Mouse (Mus musculus) heart, embryonic 15.5 days (tissue): ENCODE measurements around the gene Tbx21. TPM values are rescaled to one million over a fixed set of nuclear protein-coding genes. Genes with fewer than 3 reads are reported as not detected.
A peak's percentile ranks its signal among the peaks of the same experiment; 100 is the strongest.

Experiments used
- ATAC-seq: fragments of 200-750 bp; cut with Nextera tagmentation; replicated peaks from 2 replicates; pipeline ENCODE4 v1.8.0; 2017; ENCODE audit warnings: low read depth, moderate TSS enrichment; ENCODE audit not compliant: insufficient number of reproducible peaks, insufficient read depth, low FRiP score
- H3K27ac ChIP-seq: fragments of 300-500 bp; sonication (generic); 2 replicates; pipeline ENCODE4 v1.5.1; 2015; ENCODE audit warnings: mild to moderate bottlenecking, inconsistent platforms
- H3K27me3 ChIP-seq: fragments of 300-500 bp; sonication (generic); 2 replicates; pipeline ENCODE4 v1.6.1; 2015; ENCODE audit warnings: inconsistent platforms
- H3K36me3 ChIP-seq: fragments of 300-500 bp; sonication (generic); 2 replicates; pipeline ENCODE4 v1.6.1; 2015; ENCODE audit warnings: mild to moderate bottlenecking, inconsistent platforms
- H3K4me1 ChIP-seq: fragments of 300-500 bp; sonication (generic); replicated peaks from 2 replicates; pipeline ENCODE4 v1.6.1; 2015; ENCODE audit warnings: inconsistent platforms
- H3K4me2 ChIP-seq: fragments of 300-500 bp; sonication (generic); 2 replicates; pipeline ENCODE4 v1.6.1; 2015; ENCODE audit warnings: inconsistent platforms, mild to moderate bottlenecking, moderate library complexity
- H3K4me3 ChIP-seq: fragments of 300-500 bp; sonication (generic); 2 replicates; pipeline ENCODE4 v1.5.1; 2015; ENCODE audit warnings: mild to moderate bottlenecking, inconsistent platforms
- H3K9ac ChIP-seq: fragments of 300-500 bp; sonication (generic); 2 replicates; pipeline ENCODE4 v1.6.1; 2015; ENCODE audit warnings: mild to moderate bottlenecking, inconsistent platforms
- H3K9me3 ChIP-seq: fragments of 300-500 bp; sonication (generic); replicated peaks from 2 replicates; pipeline ENCODE4 v1.6.1; 2016; ENCODE audit warnings: inconsistent platforms
- WGBS: fragments of 180-500 bp; shearing (Covaris S2); methylation state at CpG from one replicate; pipeline ENCODE4 v1.1.7; 2015; ENCODE audit warnings: mixed read lengths; 5-methylcytosine and 5-hydroxymethylcytosine counted together
- polyA plus RNA-seq: library from polyadenylated mRNA; unstranded; fragments of >200 nt; fragmentation: Nextera tagmentation; extraction: Ambion mirVana; gene quantifications from 2 replicates; pipeline ENCODE4 v1.2.1, GENCODE M21; 2015

The Tbx21 gene
- polyA plus RNA-seq, 1 experiment from 2014 or later: 0.05 TPM

DNA sequence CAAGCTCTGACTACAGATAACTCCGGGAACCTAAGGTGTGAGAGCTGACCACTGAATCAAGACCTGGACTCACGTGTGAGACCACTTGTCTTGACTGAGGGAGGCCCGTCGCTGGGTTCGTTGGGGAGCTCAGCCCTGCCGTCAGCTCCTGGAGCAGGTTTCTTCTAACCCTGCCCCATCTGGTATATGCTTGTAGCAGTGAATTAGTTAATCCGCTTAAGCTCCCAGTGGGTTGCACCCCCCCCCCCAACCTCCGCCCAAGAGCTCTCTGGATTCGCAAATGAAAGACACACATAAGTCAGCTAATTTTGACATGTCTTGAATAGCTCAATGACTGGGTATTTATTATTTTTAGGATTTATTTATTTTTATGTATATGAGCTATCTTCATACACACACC is 34.8 kb downstream of the Tbx21 start:
- H3K27me3 ChIP-seq: peaks cover 24% of the 10 kb centered on the region
- no peaks in the 10 kb centered on the region for H3K9me3 ChIP-seq
- WGBS: 24% methylated on average over 9 of the region's 9 CpGs
- H3K4me1 ChIP-seq: peaks cover 8% of the 10 kb centered on the region
- H3K27ac ChIP-seq: no peak overlapping the region
- H3K4me2 ChIP-seq: no peak overlapping the region
- ATAC-seq: no peak
- no peak overlapping the region for H3K9ac ChIP-seq
- no peak overlapping the region for H3K4me3 ChIP-seq
- no peaks in the 10 kb centered on the region for H3K36me3 ChIP-seq

DNA sequence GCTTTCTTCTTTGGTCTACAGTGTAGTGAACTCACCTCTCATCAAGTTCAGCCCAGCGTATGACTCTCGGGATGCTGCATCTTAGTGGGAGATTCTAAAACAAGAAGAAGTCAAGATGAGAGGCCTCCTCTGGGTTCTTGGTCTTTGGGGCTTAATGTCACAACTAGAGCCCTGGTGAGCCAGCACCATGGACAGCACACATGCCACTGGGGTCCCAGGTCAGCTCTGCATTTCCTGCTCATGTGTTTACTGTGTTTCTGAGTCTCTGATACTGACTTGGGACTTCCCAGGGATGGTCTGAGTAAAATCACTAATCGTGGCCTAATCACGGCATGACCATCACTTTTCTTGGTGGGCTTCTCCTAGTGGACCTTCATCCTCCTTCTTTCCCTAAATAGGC is 36.4 kb downstream of the Tbx21 start:
- Histone ChIP-seq H3K4me2 (no peak overlapping the region), H3K27ac (no peak overlapping the region), H3K4me1 (peaks cover 5% of the 10 kb centered on the region), H3K27me3 (peaks cover 15% of the 10 kb centered on the region), H3K9ac (no peak overlapping the region), H3K36me3 (no peaks in the 10 kb centered on the region), H3K4me3 (no peak overlapping the region), H3K9me3 (no peaks in the 10 kb centered on the region)
- ATAC-seq: no peak
- WGBS: 37% methylated on average over 4 of the region's 4 CpGs

DNA sequence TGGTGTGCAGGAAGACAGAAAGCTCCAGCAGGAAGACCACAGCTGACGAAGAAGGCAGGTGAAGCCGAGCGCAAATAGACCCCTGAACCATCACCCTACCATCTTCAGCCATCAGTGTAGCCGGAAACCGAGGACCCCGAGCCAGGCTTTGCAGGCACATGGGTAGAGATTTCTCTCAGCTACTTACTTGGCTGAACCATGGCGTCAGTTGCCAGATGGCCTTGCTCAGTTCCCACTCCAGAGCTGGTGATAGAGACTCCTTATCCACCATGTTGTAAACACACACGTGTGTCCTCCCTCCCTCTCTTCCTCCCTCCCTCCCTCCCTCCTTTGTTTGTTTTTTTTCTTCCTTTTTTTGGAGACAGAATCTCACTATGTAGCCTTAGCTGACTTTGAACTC is 40.9 kb downstream of the Tbx21 start:
- WGBS: 57% methylated on average over 8 of the region's 8 CpGs
- H3K4me2 ChIP-seq: no peak overlapping the region

DNA sequence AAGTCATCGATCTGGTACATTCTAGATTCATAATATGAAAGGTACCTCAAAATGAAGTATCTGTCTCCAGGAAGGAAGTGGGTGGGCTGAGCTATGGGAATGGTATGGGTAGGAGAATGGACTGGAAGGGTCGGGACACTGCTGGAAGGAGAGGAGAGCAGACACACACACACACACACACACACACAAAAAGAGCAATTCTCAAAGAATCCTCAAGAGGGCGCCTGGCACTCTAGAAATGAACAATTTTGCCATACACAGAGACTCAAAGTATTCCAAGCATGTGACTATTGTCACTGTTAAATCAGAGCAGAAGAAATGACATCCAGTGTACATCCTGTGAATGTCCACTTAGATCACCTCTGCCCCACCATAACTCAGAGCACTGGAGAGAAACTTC is 42.6 kb downstream of the Tbx21 start:
- H3K36me3 ChIP-seq: no peaks in the 10 kb centered on the region; the same call in 1 of the 2 replicates
- H3K4me1 ChIP-seq: peaks cover 13% of the 10 kb centered on the region
- H3K9ac ChIP-seq: no peak overlapping the region
- no peaks in the 10 kb centered on the region for H3K9me3 ChIP-seq
- H3K27me3 ChIP-seq: no peaks in the 10 kb centered on the region
- H3K4me3 ChIP-seq: no peak overlapping the region
- no peak for ATAC-seq
- no peak overlapping the region for H3K4me2 ChIP-seq
- H3K27ac ChIP-seq: no peak overlapping the region
- WGBS: 27% methylated on average over 3 of the region's 3 CpGs

More for the DNA sequence above, 40.9 kb downstream of the Tbx21 start:
- Histone ChIP-seq H3K4me1 (peaks cover 13% of the 10 kb centered on the region), H3K4me3 (no peak overlapping the region), H3K9ac (no peak overlapping the region), H3K27me3 (no peaks in the 10 kb centered on the region), H3K9me3 (no peaks in the 10 kb centered on the region), H3K27ac (no peak overlapping the region), H3K36me3 (no peaks in the 10 kb centered on the region)
- ATAC-seq: no peak

DNA sequence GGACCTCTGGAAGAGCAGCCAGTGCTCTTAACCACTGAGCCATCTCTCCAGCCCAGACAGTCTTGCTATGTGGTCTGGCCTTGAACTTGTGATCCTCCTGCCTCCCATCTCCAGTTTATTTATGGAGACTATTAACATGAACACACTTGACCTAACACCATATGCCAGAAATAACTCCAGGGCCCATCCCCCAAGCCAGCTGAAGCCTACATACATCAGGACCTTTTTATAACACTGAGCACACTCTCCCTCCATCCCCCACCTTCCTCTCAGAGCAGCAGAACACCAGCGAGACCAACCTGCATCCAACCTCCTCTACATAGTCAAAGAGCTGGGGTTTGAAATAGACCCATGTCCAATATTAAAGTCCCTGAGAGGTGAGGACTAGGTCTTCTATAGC is 44.0 kb downstream of the Tbx21 start:
- Histone ChIP-seq H3K36me3 (no peaks in the 10 kb centered on the region; the same call in 1 of the 2 replicates), H3K4me1 (peaks cover 13% of the 10 kb centered on the region), H3K4me3 (no peak overlapping the region), H3K27me3 (no peaks in the 10 kb centered on the region), H3K27ac (peak overlapping the region; percentile 79), H3K9me3 (no peaks in the 10 kb centered on the region), H3K9ac (no peak overlapping the region), H3K4me2 (no peak overlapping the region)
- 19% methylated on average over 1 of the region's 1 CpGs for WGBS
- ATAC-seq: peak; percentile 85

DNA sequence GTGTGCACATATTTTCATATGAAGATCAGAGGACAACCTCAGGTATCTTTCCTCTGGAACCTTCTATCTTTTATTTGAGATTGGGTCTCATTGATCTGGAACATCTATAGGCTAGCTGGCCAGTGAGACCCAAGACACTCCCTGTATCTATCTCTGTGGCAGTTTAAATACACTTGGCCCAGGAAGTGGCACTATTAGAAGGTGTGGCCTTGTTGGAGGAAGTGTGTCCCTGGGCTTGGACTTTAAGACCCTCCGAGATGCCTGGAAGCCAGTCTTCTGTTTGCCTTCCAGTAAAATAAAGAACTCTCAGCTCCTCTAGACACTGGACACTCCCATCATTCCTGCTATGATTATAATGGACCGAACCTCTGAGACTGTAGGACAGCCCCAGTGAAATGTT is 45.4 kb downstream of the Tbx21 start:
- Histone ChIP-seq H3K9ac (no peak overlapping the region), H3K27ac (no peak overlapping the region), H3K4me1 (peaks cover 13% of the 10 kb centered on the region), H3K36me3 (no peaks in the 10 kb centered on the region; the same call in 1 of the 2 replicates), H3K27me3 (no peaks in the 10 kb centered on the region), H3K9me3 (no peaks in the 10 kb centered on the region), H3K4me3 (no peak overlapping the region), H3K4me2 (no peak overlapping the region)
- no peak for ATAC-seq
- 63% methylated on average over 2 of the region's 2 CpGs for WGBS

DNA sequence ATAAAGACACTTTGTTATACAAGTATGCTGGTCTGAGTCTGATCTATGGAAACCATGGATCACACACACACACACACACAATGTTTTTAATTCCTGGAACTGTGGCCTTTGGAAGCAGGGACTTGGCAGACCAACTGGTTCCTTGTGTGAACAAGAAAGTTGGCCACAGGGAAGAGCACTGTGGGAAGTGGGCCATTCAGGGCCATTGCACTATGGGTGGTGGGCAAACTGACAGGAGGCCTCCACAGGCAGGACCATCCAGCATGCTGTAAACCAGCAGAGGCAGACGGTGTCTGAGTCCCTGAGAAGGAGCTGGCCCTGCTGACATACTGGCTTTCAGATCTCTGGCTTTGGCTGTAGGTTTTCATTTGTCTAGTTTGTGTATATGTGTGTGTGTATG is 45.8 kb downstream of the Tbx21 start:
- no peak for ATAC-seq
- no peaks in the 10 kb centered on the region for H3K9me3 ChIP-seq
- H3K36me3 ChIP-seq: no peaks in the 10 kb centered on the region; the same call in 1 of the 2 replicates
- no peak overlapping the region for H3K27ac ChIP-seq
- no peak overlapping the region for H3K4me2 ChIP-seq
- peaks cover 13% of the 10 kb centered on the region for H3K4me1 ChIP-seq
- H3K27me3 ChIP-seq: no peaks in the 10 kb centered on the region
- no peak overlapping the region for H3K4me3 ChIP-seq
- no peak overlapping the region for H3K9ac ChIP-seq
- 79% methylated on average over 1 of the region's 1 CpGs for WGBS

DNA sequence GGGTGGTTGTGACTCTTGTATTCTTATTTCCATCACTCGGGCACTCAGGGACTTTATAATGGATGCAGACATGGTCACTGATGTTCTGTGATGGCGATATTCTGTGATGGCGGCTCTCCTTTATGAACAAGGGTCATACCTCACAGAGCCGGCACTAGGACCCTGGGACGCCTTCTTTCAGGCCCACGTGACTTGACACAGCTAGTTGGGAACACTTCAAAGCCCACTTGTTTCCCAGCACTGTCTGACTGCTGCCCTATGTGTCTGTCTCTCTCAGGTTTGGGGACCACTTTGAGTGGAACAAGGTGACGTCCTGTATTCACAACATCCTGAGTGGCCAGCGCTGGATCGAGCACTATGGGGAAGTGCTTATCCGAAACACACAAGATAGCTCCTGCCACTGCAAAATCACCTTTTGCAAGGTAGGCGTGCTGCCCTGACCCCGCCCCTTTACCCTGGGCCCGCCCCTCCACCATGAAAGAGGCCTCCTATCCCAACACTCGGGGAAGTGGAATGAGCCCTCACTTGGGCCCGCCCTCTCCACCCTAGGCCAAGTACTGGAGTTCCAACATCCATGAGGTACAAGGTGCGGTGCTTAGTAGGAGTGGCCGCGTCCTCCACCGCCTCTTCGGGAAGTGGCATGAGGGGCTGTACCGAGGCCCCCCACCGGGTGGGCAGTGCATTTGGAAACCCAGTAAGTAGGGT is 48.3 kb downstream of the Tbx21 start:
- 55% methylated on average over 22 of the region's 22 CpGs for WGBS
- H3K4me2 ChIP-seq: no peak overlapping the region
- no peak overlapping the region for H3K27ac ChIP-seq
- no peak overlapping the region for H3K4me3 ChIP-seq
- no peak for ATAC-seq
- no peaks in the 10 kb centered on the region for H3K27me3 ChIP-seq
- H3K9me3 ChIP-seq: no peaks in the 10 kb centered on the region
- H3K9ac ChIP-seq: no peak overlapping the region
- no peaks in the 10 kb centered on the region; the same call in 1 of the 2 replicates for H3K36me3 ChIP-seq
- H3K4me1 ChIP-seq: peaks cover 11% of the 10 kb centered on the region

DNA sequence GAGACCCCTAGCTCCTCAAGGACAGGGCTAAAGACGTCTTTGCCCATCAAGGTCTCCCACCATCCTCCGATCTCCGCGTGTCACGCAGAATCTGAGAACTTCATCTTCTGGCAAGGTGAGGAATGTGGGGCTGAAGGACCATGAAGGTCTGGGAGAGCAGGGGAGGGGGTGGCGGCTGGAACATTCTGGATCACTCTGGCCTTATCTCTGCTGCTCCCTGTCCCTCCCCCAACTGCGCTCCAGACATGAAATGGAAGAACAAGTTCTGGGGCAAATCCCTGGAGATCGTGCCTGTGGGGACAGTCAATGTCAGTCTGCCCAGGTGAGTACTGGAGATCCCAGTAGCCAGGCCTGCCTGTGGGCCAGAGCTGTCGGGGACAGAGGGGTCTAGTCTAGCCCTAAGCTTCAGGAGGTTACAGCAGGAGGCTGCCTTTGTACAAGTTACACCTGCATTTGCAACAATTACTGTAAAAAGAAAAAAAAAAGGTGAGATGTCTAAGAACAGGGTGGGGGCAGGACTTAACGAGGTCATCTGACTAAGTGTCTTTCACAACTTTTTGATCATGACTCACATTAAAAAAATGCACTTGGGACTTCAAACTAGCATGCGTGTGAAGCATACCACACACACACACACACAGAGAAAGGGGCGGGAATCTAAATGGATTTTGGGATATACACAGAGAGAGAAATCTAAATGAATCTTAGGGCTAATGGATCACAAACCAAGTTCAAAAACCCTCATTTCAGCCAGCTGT is 49.4 kb downstream of the Tbx21 start:
- no peak for ATAC-seq
- Histone ChIP-seq H3K4me1 (peaks cover 3% of the 10 kb centered on the region; the same call in 1 of the 2 replicates), H3K27me3 (no peaks in the 10 kb centered on the region), H3K4me3 (no peak overlapping the region), H3K36me3 (peaks cover 9% of the 10 kb centered on the region; the same call in 1 of the 2 replicates), H3K27ac (no peak overlapping the region), H3K9me3 (no peaks in the 10 kb centered on the region), H3K4me2 (no peak overlapping the region), H3K9ac (no peak overlapping the region)
- 67% methylated on average over 12 of the region's 12 CpGs for WGBS

DNA sequence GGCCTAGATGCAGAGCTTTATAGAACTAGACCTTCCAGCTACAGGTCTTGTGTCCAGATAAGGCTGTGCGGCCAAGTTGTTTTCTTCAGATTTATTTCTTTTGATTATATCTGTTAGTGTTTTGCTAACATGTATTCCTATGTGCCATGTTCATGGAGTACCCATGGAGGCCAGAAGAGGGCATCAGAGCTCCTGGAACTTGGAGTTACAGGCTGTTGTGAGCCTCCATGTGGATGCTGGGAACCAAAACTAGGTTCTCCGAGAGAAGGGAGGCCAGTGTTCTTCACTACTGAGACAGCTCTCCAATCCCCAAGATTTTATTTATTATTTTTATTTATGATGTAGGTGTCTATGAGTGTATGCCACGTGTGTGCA is 51.2 kb downstream of the Tbx21 start:
- no peak overlapping the region for H3K9ac ChIP-seq
- no peak for ATAC-seq
- H3K4me2 ChIP-seq: no peak overlapping the region
- no peaks in the 10 kb centered on the region for H3K9me3 ChIP-seq
- H3K27me3 ChIP-seq: no peaks in the 10 kb centered on the region
- H3K4me3 ChIP-seq: no peak overlapping the region
- 84% methylated on average over 3 of the region's 3 CpGs for WGBS
- H3K4me1 ChIP-seq: peaks cover 3% of the 10 kb centered on the region; the same call in 1 of the 2 replicates
- peaks cover 17% of the 10 kb centered on the region; the same call in 1 of the 2 replicates for H3K36me3 ChIP-seq
- H3K27ac ChIP-seq: no peak overlapping the region

DNA sequence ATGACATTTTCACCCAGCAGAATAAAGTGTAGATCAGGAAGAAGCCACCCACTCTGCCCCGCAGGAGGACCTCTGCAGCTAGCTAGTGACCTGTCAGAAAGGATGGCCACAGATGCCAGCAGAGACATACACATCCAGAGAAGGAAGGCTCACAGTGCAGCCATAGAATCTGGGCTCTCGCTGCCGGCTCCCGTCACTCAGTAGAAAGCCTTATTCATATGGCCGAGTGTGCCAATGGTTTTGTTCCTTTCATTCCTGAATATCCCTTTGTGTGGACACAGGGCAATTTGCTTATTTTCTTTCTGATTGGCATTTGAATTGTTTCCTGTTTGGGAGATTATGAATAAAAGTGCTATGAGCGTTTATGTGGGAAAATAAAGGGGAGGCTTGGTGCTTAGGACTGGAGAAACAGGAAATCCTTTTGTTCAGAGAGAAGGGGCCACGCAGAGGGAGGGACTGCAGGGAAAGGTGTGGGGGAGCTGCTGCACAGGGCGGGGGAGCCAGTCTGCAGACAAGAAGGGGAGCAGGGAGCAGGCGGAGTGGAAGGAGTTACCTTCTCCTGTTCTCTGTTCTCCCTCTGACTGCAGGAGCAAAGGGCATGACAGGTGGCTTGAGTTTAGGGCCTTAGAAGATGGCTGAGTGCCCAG is 51.7 kb downstream of the Tbx21 start:
- H3K36me3 ChIP-seq: peaks cover 20% of the 10 kb centered on the region; the same call in 1 of the 2 replicates

More for the DNA sequence above, 51.7 kb downstream of the Tbx21 start:
- Histone ChIP-seq H3K4me2 (no peak overlapping the region), H3K4me3 (no peak overlapping the region), H3K9ac (no peak overlapping the region), H3K27ac (peak overlapping the region; percentile 16; the same call in 1 of the 2 replicates), H3K27me3 (no peaks in the 10 kb centered on the region), H3K9me3 (no peaks in the 10 kb centered on the region), H3K4me1 (peaks cover 3% of the 10 kb centered on the region; the same call in 1 of the 2 replicates)
- 63% methylated on average over 9 of the region's 9 CpGs for WGBS
- no peak for ATAC-seq
